Mouse (Mus musculus): ENCODE measurements around the gene Fzd7. TPM values are rescaled to one million over a fixed set of nuclear protein-coding genes. Genes with fewer than 3 reads are reported as not detected.

Gene Fzd7
- total and polyA plus RNA-seq, 3 experiments: 4.0 to 10.1 (median 4.8) TPM

GRCm38 (mm10) chr1:59472368-59473180 lies 9.7 kb upstream of the Fzd7 start:
- Histone ChIP-seq H3K4me2 (ENCODE audit: insufficient read depth, low read depth, poor library complexity, severe bottlenecking) (no peak overlapping the region), H3K9me3 (replicated peaks; ENCODE audit: low read length) (no peaks in the 10 kb centered on the region), H3K27me3 (replicated peaks) (no peaks in the 10 kb centered on the region), H3K36me3 (replicated peaks in 1 of 2; ENCODE audit: control insufficient read depth in 1 of 2, insufficient read depth in 1 of 2, low read length in 1 of 2) (no peaks in the 10 kb centered on the region), H3K4me3 (replicated peaks in 1 of 3; ENCODE audit: low read depth in 2 of 3, low read length in 2 of 3, poor library complexity in 1 of 3) (no peak overlapping the region), H3K9ac (ENCODE audit: insufficient read depth, low read depth) (no peak overlapping the region), H3K79me2 (replicated peaks; ENCODE audit: control insufficient read depth, extremely low read depth, insufficient read depth, poor library complexity, severe bottlenecking) (no peaks in the 10 kb centered on the region), H3K4me1 (ENCODE audit: control insufficient read depth in 1 of 2, insufficient read depth in 2 of 2) (peaks cover 3 to 22% of the 10 kb centered on the region in 2 experiments; a peak in 3 of 4 replicates), H3K27ac (ENCODE audit: insufficient read depth, low read depth) (no peak overlapping the region)
- dilution Hi-C loops (cut with MboI; ENCODE audit: extremely low pct_ligation_motif_present, extremely low pct_unique_long_range_greater_than_20kb, low sequenced_read_pairs) (no loop called here), in situ Hi-C loops (cut with MboI; ENCODE audit: low pct_ligation_motif_present, low pct_unique_long_range_greater_than_20kb, low sequenced_read_pairs) (no loop called here)
- TF ChIP-seq CHD2 (IDR thresholded peaks at IDR 0.05; ENCODE audit: low read length) (no peak), SIN3A (IDR thresholded peaks at IDR 0.05; ENCODE audit: low read length) (no peak), HCFC1 (IDR thresholded peaks at IDR 0.05; ENCODE audit: low read depth, low read length) (no peak), RAD21 (IDR thresholded peaks at IDR 0.05; ENCODE audit: low read depth, low read length) (no peak), E2F4 (IDR thresholded peaks at IDR 0.05; ENCODE audit: insufficient replicate concordance, low read depth, low read length) (no peak)
- no peak for DNase-seq (ENCODE audit: extremely low read depth)

- H3K9me3 ChIP-seq (replicated peaks; ENCODE audit: low read length): no peaks in the 10 kb centered on the region
- dilution Hi-C loops (cut with MboI; ENCODE audit: extremely low pct_ligation_motif_present, extremely low pct_unique_long_range_greater_than_20kb, low sequenced_read_pairs) (no loop called here), in situ Hi-C loops (cut with MboI; ENCODE audit: low pct_ligation_motif_present, low pct_unique_long_range_greater_than_20kb, low sequenced_read_pairs) (no loop called here)
- no peaks in the 10 kb centered on the region for H3K79me2 ChIP-seq (replicated peaks; ENCODE audit: control insufficient read depth, extremely low read depth, insufficient read depth, poor library complexity, severe bottlenecking)
- H3K4me1 ChIP-seq (ENCODE audit: control insufficient read depth in 1 of 2, insufficient read depth in 2 of 2): peaks cover 3 to 22% of the 10 kb centered on the region in 2 experiments; a peak in 3 of 4 replicates
- H3K9ac ChIP-seq (ENCODE audit: insufficient read depth, low read depth): no peak overlapping the region
- TF ChIP-seq ZC3H11A (IDR thresholded peaks at IDR 0.05; ENCODE audit: low read depth, low read length): no peak
- TF ChIP-seq NELFE (IDR thresholded peaks at IDR 0.05; ENCODE audit: low read depth, low read length): no peak
- no peak for TF ChIP-seq CTCF (conservative IDR thresholded peaks at IDR 0.05 in 1 of 2, IDR thresholded peaks at IDR 0.05 in 1 of 2; ENCODE audit: low read depth in 2 of 2, low read length in 2 of 2)
- TF ChIP-seq MAZ (IDR thresholded peaks at IDR 0.05; ENCODE audit: low read depth, low read length): no peak
- no peak for TF ChIP-seq PAX5 (IDR thresholded peaks at IDR 0.05; ENCODE audit: low read length)
- no peak for TF ChIP-seq TBP (conservative IDR thresholded peaks at IDR 0.05; ENCODE audit: low read depth, low read length)
- no peak for TF ChIP-seq E2F4 (IDR thresholded peaks at IDR 0.05; ENCODE audit: insufficient replicate concordance, low read depth, low read length)
- no peak for TF ChIP-seq MYC (IDR thresholded peaks at IDR 0.05; ENCODE audit: low read depth, low read length)
- no peak for TF ChIP-seq MEF2A (IDR thresholded peaks at IDR 0.05; ENCODE audit: borderline replicate concordance, low read depth, low read length)
- TF ChIP-seq POLR2AphosphoS2 (IDR thresholded peaks at IDR 0.05; ENCODE audit: low read depth, low read length): no peak
- no peak for TF ChIP-seq CHD1 (IDR thresholded peaks at IDR 0.05; ENCODE audit: low read depth, low read length)
- H3K36me3 ChIP-seq (replicated peaks in 1 of 2; ENCODE audit: control insufficient read depth in 1 of 2, insufficient read depth in 1 of 2, low read length in 1 of 2): no peaks in the 10 kb centered on the region
- DNase-seq (ENCODE audit: extremely low read depth): no peak
- no peak overlapping the region for H3K27ac ChIP-seq (ENCODE audit: insufficient read depth, low read depth)
- no peak overlapping the region for H3K4me3 ChIP-seq (replicated peaks in 1 of 3; ENCODE audit: low read depth in 2 of 3, low read length in 2 of 3, poor library complexity in 1 of 3)
- no peaks in the 10 kb centered on the region for H3K27me3 ChIP-seq (replicated peaks)
- no peak overlapping the region for H3K4me2 ChIP-seq (ENCODE audit: insufficient read depth, low read depth, poor library complexity, severe bottlenecking)
Observed at GRCm38 (mm10) chr1:59473181-59473555, 9.1 kb upstream of the Fzd7 start.
